Mouse (Mus musculus) forebrain, postnatal 0 days (tissue): ENCODE measurements around the gene Lrpprc. TPM values are rescaled to one million over a fixed set of nuclear protein-coding genes. Genes with fewer than 3 reads are reported as not detected.

ENCODE experiments used
- ATAC-seq: fragments of 200-750 bp; cut with Nextera tagmentation; 2 replicates; pipeline ENCODE4 v1.8.0; 2017; ENCODE audit warnings: mild to moderate bottlenecking, moderate library complexity
- DNase-seq: peaks from one replicate; pipeline ENCODE4 v3.0.0-alpha.2; 2015
- H3K27ac ChIP-seq: fragments of 300-500 bp; sonication (generic); 2 replicates; pipeline ENCODE4 v1.5.1; 2014; ENCODE audit warnings: low read depth, mild to moderate bottlenecking, antibody characterized with exemption, low read length, moderate library complexity, mixed read lengths
- H3K27me3 ChIP-seq: fragments of 300-500 bp; sonication (generic); 2 replicates; pipeline ENCODE4 v1.6.1; 2014; ENCODE audit warnings: mild to moderate bottlenecking, low read length, mixed read lengths; ENCODE audit not compliant: insufficient read depth
- H3K36me3 ChIP-seq: fragments of 300-500 bp; sonication (generic); 2 replicates; pipeline ENCODE4 v1.6.1; 2014; ENCODE audit warnings: mild to moderate bottlenecking, moderate library complexity; ENCODE audit not compliant: insufficient read depth
- H3K4me1 ChIP-seq: fragments of 300-500 bp; sonication (generic); 2 replicates; pipeline ENCODE4 v1.6.1; 2014; ENCODE audit warnings: antibody characterized with exemption; ENCODE audit not compliant: insufficient read depth
- H3K4me2 ChIP-seq: fragments of 300-500 bp; sonication (generic); 2 replicates; pipeline ENCODE4 v1.6.1; 2014; ENCODE audit warnings: low read depth, mild to moderate bottlenecking, moderate library complexity
- H3K4me3 ChIP-seq: fragments of 300-500 bp; sonication (generic); 2 replicates; pipeline ENCODE4 v1.5.1; 2014; ENCODE audit warnings: low read depth, low read length, mixed read lengths
- H3K9ac ChIP-seq: fragments of 300-500 bp; sonication (generic); 2 replicates; pipeline ENCODE4 v1.6.1; 2014; ENCODE audit warnings: mild to moderate bottlenecking
- H3K9me3 ChIP-seq: fragments of 300-500 bp; sonication (generic); 2 replicates; pipeline ENCODE4 v1.6.1; 2016; ENCODE audit warnings: low read length
- CTCF ChIP-seq: sonication (generic); IDR thresholded peaks from 2 replicates; pipeline ENCODE4 v1.5.1; 2016; ENCODE audit warnings: antibody characterized with exemption, control low read depth, low read depth
- WGBS: fragments of 180-500 bp; shearing (Covaris S2); extraction: QIAGEN DNeasy Blood & Tissue Kit; methylation state at CpG from one replicate; pipeline ENCODE4 v1.1.7; 2014; 5-methylcytosine and 5-hydroxymethylcytosine counted together
- polyA plus RNA-seq: library from polyadenylated mRNA; unstranded; fragments of >200 nt; fragmentation: Nextera tagmentation; extraction: Ambion mirVana; gene quantifications from 2 replicates; pipeline ENCODE4 v1.2.1, GENCODE M21; 2015
- total RNA-seq: library from RNA; depleted of rRNA; stranded (reverse); fragments of >200 nt; gene quantifications from 2 replicates; pipeline ENCODE4 v1.2.3, GENCODE M21; 2014

Lrpprc gene
- total and polyA plus RNA-seq, 2 experiments from 2014 or later, result 36.7 to 76.7 TPM

- ATAC-seq, result no peak
- Histone ChIP-seq H3K4me3 (no peak overlapping the region), H3K27me3 (no peaks in the 10 kb centered on the region), H3K9ac (no peak overlapping the region), H3K36me3 (0 out of 2 replicates have a peak, but pooled peaks cover 8% of the 10 kb centered on the region), H3K4me2 (no peak overlapping the region), H3K9me3 (no peaks in the 10 kb centered on the region), H3K4me1 (peaks cover 17% of the 10 kb centered on the region), H3K27ac (no peak overlapping the region)
- no peak for TF ChIP-seq CTCF
- DNase-seq, result no peak
- WGBS, result 86% methylated on average over 11 of the region's 11 CpGs
Observed at GRCm38 (mm10) chr17:84787477-84787876, 3.1 kb downstream of the Lrpprc start.

- DNase-seq, result no peak
- WGBS, result 91% methylated on average over 8 of the region's 8 CpGs
- no peaks in the 10 kb centered on the region for H3K27me3 ChIP-seq
- H3K4me1 ChIP-seq, result peaks cover 15% of the 10 kb centered on the region
- 0 out of 2 replicates have a peak, but pooled peaks cover 10% of the 10 kb centered on the region for H3K36me3 ChIP-seq
- no peak for TF ChIP-seq CTCF
- H3K4me3 ChIP-seq, result no peak overlapping the region
- no peak overlapping the region for H3K27ac ChIP-seq
- no peak overlapping the region for H3K9ac ChIP-seq
- H3K4me2 ChIP-seq, result no peak overlapping the region
- no peak for ATAC-seq
- no peaks in the 10 kb centered on the region for H3K9me3 ChIP-seq
Observed at GRCm38 (mm10) chr17:84786911-84787310, 3.7 kb downstream of the Lrpprc start.

DNA sequence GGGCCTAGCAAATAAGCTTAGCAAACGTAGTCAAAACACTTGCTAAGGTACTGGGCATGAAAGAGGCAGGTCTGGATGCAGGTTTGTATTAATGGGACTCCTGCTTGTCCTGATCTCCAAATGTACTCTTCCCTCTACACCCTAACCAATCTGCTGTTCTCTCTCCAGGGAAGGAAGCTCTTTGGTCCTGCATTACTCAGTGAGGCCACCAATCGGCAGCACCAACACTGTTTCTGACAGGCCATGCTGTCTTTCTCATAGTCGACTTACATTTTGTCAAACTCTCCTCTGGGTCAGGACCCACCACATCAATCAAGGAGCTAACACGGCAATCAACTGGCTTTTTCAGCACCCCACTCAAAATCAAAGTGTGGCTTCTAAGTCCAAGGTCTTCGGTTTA, 5.4 kb downstream of the Lrpprc start:
- ATAC-seq, result no peak
- 84% methylated on average over 5 of the region's 5 CpGs for WGBS
- Histone ChIP-seq H3K27me3 (no peaks in the 10 kb centered on the region), H3K27ac (no peak overlapping the region), H3K4me2 (no peak overlapping the region), H3K9ac (no peak overlapping the region), H3K9me3 (no peaks in the 10 kb centered on the region), H3K4me3 (no peak overlapping the region), H3K4me1 (peaks cover 8% of the 10 kb centered on the region), H3K36me3 (0 out of 2 replicates have a peak, but pooled peaks cover 10% of the 10 kb centered on the region)
- no peak for TF ChIP-seq CTCF
- no peak for DNase-seq

GRCm38 (mm10) chr17:84783491-84783890, 7.1 kb downstream of the Lrpprc start:
- no peak overlapping the region for H3K4me3 ChIP-seq
- DNase-seq (no peak), ATAC-seq (no peak)
- no peak for TF ChIP-seq CTCF
- H3K4me2 ChIP-seq, result no peak overlapping the region
- no peak overlapping the region for H3K27ac ChIP-seq
- H3K36me3 ChIP-seq, result 0 out of 2 replicates have a peak, but pooled peaks cover 10% of the 10 kb centered on the region
- no peaks in the 10 kb centered on the region for H3K4me1 ChIP-seq
- WGBS, result 94% methylated on average over 5 of the region's 5 CpGs
- H3K9me3 ChIP-seq, result no peaks in the 10 kb centered on the region
- no peak overlapping the region for H3K9ac ChIP-seq
- H3K27me3 ChIP-seq, result no peaks in the 10 kb centered on the region

DNA sequence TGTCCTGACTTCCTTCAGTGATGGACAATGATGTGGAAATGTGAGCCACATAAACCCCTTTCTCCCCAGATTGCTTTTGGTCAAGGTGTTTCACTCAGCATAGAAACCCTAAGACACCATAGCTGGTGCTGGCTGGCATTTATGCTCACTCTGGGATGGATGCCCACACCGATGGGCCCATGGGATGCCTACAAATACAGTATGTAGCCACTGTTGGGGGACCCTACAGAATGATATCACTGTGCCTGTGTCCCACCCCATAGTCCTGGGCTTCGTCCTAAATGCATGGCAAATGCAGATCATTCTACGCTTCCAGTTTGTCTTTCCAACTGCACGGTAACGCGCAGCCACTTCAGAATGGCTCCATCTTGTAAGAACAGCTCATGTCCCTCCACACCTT, 10.3 kb downstream of the Lrpprc start:
- TF ChIP-seq CTCF, result no peak
- Histone ChIP-seq H3K9me3 (no peaks in the 10 kb centered on the region), H3K4me2 (no peak overlapping the region), H3K36me3 (peaks cover 7% of the 10 kb centered on the region; the same call in 1 of the 2 replicates), H3K9ac (no peak overlapping the region), H3K27me3 (no peaks in the 10 kb centered on the region), H3K4me1 (no peaks in the 10 kb centered on the region), H3K4me3 (no peak overlapping the region), H3K27ac (no peak overlapping the region)
- 98% methylated on average over 6 of the region's 6 CpGs for WGBS
- DNase-seq (no peak), ATAC-seq (no peak)

DNA sequence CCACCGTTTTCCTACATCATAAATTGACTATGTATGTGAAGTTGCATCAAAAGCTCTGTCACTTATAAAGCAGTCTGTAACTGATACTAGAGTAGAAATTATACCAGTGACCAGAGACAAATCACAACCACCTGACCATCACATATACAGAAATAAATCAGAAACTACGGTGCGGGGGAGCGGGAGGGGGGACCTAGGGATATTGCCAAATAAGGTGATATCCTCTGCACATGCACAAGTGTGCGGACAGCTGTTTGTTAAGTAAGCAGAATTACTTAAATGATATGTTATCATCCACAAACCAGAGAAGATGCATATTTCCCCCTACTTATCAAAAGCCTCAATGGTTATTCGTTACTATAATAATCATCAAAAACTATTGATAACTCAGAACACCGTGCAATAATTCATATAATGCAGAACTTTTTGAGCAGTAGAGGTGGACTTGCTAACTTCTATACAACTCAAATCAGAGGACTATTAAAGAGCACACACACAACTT, 12.1 kb downstream of the Lrpprc start:
- DNase-seq (no peak), ATAC-seq (no peak)
- H3K9me3 ChIP-seq, result no peaks in the 10 kb centered on the region
- no peak overlapping the region for H3K27ac ChIP-seq
- H3K9ac ChIP-seq, result no peak overlapping the region
- H3K4me3 ChIP-seq, result no peak overlapping the region
- 89% methylated on average over 7 of the region's 7 CpGs for WGBS
- no peak overlapping the region for H3K4me2 ChIP-seq
- no peaks in the 10 kb centered on the region for H3K27me3 ChIP-seq
- H3K4me1 ChIP-seq, result no peaks in the 10 kb centered on the region
- no peak for TF ChIP-seq CTCF
- H3K36me3 ChIP-seq, result peaks cover 14% of the 10 kb centered on the region

GRCm38 (mm10) chr17:84776362-84777000, 14.1 kb downstream of the Lrpprc start:
- TF ChIP-seq CTCF, result no peak
- no peak overlapping the region for H3K4me2 ChIP-seq
- H3K27ac ChIP-seq, result no peak overlapping the region
- no peaks in the 10 kb centered on the region for H3K9me3 ChIP-seq
- H3K4me1 ChIP-seq, result no peaks in the 10 kb centered on the region
- ATAC-seq (no peak), DNase-seq (no peak)
- WGBS, result 90% methylated on average over 16 of the region's 16 CpGs
- H3K4me3 ChIP-seq, result no peak overlapping the region
- H3K36me3 ChIP-seq, result peaks cover 17% of the 10 kb centered on the region
- H3K9ac ChIP-seq, result no peak overlapping the region
- no peaks in the 10 kb centered on the region for H3K27me3 ChIP-seq
